Mouse (Mus musculus): ENCODE results near the gene Tada2b.

GRCm38 (mm10) chr5:36451872-36452389 lies 32.2 kb downstream of the Tada2b start:
- TF ChIP-seq CTCF (conservative IDR thresholded peaks at IDR 0.05; ENCODE audit: insufficient read depth, insufficient read length, low read depth, low read length) (no peak), POLR2A (IDR thresholded peaks at IDR 0.05; ENCODE audit: low read depth, low read length) (no peak)

All from kidney, adult 2 months (tissue).